Mouse (Mus musculus) c-Kit-positive CD71-negative TER-119-negative erythroid progenitor cells, embryonic 14.5 days (primary cell): Measurements from ENCODE around the gene Tmem11.
A peak's percentile ranks its signal among the peaks of the same experiment; 100 is the strongest.
"Not testable (repeated sequence)": the region's sequence is repeated elsewhere in the genome, so short reads cannot be mapped to it uniquely, and the experiment has no call there.

Experiments
- DNase-seq: peaks from one replicate; pipeline ENCODE4 v3.0.0-alpha.2; 2013; ENCODE audit warnings: low read depth

Tmem11 gene

DNA sequence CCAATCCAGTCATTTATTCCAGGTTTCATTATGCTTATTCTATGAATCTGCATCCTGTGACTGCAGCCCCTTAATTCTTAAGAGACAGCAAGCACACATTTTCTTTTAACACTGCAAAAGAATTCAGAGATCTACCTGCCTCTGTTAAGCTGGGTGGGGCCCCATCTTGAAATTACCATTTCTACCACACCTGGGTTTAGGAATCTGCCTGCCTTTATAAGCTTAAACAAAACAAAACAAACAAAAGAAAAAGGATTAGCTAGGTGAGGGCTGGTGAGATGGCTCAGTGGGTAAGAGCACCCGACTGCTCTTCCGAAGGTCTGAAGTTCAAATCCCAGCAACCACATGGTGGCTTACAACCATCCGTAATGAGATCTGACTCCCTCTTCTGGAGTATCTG is 7.9 kb upstream of the Tmem11 start:
- DNase-seq, result not testable (repeated sequence)

- no peak for DNase-seq
These were observed 3.3 kb upstream of the Tmem11 start for GRCm38 (mm10) chr11:60882386-60882785.

GRCm38 (mm10) chr11:60880559-60880958 is 1.5 kb upstream of the Tmem11 start:
- DNase-seq, result no peak

DNA sequence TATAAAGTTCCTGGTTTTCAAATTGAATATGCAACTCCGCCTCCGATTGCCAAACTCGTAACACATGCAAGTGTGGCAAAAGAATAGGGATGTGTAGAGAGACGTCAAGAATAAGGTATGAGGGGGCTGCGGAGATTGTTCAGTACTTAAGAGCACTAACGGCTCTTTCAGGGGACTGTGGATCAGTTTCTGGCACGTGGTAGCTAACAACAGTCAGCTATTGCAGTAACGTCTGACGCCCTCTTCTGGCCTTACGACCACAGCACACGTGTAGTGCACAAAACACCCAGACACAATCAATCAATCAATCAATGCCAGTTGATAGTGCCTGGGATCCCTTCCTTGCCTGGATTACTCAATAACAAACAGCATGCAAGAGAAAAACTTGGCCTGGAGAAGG is 351 bp upstream of the Tmem11 start:
- DNase-seq, result peak; percentile 64

- peak; percentile 31 for DNase-seq
These were observed 938 bp downstream of the Tmem11 start for GRCm38 (mm10) chr11:60878056-60878612.

GRCm38 (mm10) chr11:60873101-60873500 is 6.0 kb downstream of the Tmem11 start:
- no peak for DNase-seq

- DNase-seq, result no peak
These were observed 7.7 kb downstream of the Tmem11 start for GRCm38 (mm10) chr11:60871409-60871808.

- not testable (repeated sequence) for DNase-seq
These were observed 9.6 kb downstream of the Tmem11 start for GRCm38 (mm10) chr11:60869471-60869870.

GRCm38 (mm10) chr11:60867904-60868303 is 11.2 kb downstream of the Tmem11 start:
- DNase-seq, result no peak

- DNase-seq, result no peak
These were observed 11.6 kb downstream of the Tmem11 start for GRCm38 (mm10) chr11:60867456-60867855.

DNA sequence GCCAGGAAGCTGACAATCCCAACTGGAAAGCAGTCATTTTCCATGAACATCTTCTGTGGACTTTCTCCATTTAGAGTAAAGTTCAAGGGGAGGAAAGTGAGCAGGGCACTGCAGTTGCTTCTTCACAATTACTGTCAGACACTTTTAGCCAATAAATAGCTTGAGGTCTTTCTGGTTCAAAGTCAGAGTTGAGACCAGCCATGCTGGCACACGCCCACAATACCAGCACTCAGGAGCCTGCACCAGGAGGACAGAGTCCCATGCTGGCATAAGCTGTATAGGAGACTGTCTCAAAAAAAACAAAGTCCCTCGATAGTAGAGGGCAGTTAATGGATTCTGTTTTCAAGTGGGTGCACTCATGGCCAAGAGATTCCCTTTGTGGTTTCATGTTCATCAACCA is 13.1 kb downstream of the Tmem11 start:
- no peak for DNase-seq

- no peak for DNase-seq
These were observed 14.2 kb downstream of the Tmem11 start for GRCm38 (mm10) chr11:60864916-60865315.

GRCm38 (mm10) chr11:60864166-60864565 is 14.9 kb downstream of the Tmem11 start:
- DNase-seq, result no peak

GRCm38 (mm10) chr11:60863196-60863595 is 15.9 kb downstream of the Tmem11 start:
- no peak for DNase-seq

DNA sequence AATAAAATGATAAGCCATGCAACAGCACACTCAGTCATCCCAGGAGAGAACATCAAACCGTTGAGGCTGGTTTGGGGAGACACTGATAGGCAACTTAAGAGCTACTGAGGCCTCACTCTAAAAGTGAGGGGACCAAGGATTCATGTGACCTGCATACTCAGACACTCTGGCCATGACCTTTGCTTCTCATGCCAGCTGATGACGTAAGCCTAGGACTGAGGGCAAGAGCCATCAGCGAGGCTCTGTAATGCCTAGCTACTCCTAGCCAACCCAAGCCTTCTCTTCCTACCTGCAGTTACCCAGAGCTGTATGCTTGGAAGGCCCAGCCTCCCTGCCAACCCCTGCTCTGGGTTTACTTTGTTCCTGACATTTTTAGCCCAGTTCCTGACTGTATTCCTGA is 17.1 kb downstream of the Tmem11 start:
- DNase-seq, result no peak

- no peak for DNase-seq
These were observed 22.5 kb downstream of the Tmem11 start for GRCm38 (mm10) chr11:60856587-60856986.

- no peak for DNase-seq
These were observed 33.7 kb downstream of the Tmem11 start for GRCm38 (mm10) chr11:60845415-60845814.

DNA sequence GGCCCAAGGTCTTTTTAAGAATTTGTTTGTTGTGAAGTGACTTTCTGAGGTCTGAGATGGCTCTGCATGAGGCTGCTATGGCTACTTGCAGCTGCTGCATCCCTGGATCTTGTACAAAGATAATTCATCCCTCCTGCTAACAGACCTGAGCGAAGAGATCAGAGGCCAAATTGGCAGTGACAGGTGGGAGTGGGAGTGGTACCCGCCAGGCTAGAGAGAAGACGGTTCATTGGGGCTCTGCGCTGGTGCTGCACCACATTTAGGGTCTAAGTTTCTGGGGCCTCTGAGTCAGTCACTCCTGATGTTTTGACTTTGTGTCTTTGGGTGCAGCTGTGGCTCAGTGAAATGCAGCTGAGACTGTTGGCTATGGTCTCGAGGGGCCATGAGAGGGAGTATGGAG is 35.7 kb downstream of the Tmem11 start:
- no peak for DNase-seq

DNA sequence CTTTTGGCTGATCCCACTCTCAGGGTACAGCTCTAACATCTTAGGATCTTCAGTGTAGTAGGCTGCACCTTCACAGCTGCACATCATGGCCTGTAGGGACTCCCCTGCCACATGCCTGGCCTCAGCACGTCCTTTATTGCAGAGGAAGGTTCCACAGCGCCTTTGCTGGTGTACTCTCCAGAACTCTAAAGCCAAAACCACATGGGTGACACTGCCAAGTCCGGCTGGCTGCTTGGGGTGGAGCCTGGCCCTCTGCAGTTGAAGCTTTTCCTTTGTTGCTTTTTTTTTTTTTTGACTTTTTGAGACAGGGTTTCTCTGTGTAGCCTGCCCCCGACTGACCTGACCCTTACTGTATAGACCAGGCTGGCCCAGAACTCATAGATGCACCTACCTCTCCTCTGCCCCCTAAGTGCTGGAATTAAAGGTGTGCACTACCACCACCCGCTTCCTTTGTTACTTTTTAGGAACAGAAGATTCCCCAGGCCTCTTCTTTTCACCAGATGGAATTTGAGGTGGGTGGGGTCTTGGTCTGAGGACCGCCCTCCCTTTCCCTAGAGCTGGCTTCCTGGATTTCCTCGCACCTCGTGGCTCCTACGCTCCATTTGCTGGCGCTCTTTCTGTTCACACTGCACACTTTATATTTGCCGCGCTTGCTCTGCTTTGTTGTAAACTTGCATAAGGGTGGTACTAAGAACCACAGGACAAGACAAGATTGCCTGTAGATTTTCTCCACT is 37.4 kb downstream of the Tmem11 start:
- no peak for DNase-seq

DNA sequence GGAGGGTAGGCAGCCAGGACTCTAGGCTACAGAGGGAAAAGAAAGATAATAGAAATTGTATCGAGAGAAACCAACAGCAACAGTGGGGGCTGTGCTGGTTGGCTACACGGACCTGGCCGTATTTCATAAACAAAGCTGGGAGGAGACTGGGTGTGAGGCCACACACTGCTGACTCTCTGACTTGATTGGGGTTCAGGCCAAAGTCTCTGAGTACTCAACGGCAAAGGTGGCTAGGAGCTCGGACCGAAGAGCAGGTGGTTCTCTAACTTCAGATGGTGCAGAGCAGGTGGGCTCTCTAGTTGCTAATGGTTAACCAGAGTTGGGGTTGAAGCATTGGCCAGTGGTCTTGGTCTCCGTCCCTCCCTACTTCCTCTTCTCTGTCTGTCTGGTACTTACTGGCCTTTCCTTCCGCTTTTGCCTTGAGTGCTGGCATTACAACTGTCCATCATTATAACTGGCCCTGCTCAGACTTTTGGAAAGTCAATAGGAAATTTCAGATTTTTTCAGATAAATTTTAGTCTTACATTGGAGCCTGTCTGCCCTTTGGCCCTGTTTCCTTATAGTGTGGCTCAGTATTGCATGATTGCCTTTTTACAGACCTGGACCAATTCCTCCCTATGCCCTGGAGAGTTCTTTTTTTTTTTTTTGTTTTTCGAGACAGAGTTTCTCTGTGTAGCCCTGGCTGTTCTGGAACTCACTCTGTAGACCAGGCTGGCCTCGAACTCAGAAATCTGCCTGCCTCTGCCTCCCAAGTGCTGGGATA is 41.2 kb downstream of the Tmem11 start:
- DNase-seq, result no peak

DNA sequence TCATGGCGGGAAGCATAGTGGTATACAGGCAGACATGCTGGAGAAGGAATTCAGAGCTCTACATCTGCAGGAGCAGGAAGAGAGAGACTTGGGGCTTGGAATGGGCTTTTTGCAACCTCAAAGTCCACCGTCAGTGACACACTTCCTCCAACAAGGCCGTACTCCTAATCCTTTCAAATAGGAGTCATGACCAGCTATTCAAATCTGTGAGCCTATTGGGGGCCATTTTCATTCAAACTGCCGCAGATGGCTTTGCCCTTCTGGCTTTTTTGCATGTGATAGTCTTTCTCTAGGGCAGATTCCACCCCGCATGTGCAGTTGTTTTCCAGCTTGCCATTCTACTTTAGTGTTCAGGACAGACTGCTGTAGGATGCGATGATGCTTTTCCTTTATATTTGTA is 42.2 kb downstream of the Tmem11 start:
- DNase-seq, result no peak

DNA sequence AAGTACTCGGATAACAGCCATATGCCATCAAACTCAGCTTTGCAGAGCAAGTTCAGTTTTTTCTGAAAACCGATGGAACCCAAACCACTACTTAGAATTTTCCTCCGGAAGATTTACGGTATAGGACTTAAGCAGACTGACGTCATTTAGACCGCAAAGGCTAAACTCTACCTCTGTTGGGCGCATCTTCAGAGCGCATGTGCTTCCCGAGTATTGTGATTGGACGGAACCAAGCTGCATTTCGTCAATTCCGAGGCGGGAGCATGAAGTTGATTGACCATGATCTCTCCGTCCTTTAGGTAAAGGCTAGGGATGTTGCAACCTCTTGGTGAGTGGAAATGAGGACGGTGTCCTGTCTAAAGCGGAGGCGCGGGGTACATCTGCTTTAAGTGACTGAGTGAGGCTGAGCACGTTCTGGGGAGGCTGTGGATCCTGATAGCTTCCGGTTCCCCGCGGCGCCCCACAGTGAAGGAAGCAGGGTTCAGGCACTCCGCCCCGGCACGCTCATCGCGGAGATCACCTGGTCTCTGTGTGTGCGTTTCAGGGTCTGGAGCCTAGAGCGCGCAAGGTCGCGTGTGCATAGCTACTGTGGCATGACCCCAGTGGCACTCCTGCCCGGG is 48.5 kb downstream of the Tmem11 start, which contains the start of gene Dhrs7b:
TSS of gene Dhrs7b (plus strand) at position 199 of the 620 bp plus-strand sequence.
- peak; percentile 96 for DNase-seq

GRCm38 (mm10) chr11:60828903-60829302 is 50.2 kb downstream of the Tmem11 start:
- DNase-seq, result no peak
